In genomic region chr9:96938887-96939286, GRCm38 (mm10) we compare ENCODE assay signal across 18 mouse cellular contexts. TPM values are rescaled to one million over a fixed set of nuclear protein-coding genes. Genes with fewer than 3 reads are reported as not detected.
A peak's percentile ranks its signal among the peaks of the same experiment; 100 is the strongest.
DNase-seq lines count a peak whose midpoint lies in the region; ATAC-seq lines count a peak whose summit lies in the region.
"Had no signal": no experiment of that assay in that cellular context is flagged by ENCODE, and none has a peak within 500 bp of the region (broad histone marks: within the 10 kb centered on the region; RNA-seq: fewer than 3 reads in every experiment).

No protein-coding gene starts in this region.

- no peak overlapping the region for H3K27ac ChIP-seq in embryonic facial prominence, embryonic 12.5 days
- no peak overlapping the region for H3K27ac ChIP-seq in embryonic facial prominence, embryonic 10.5 days (replicated peaks)
- peak overlapping the region; percentile 85 for H3K27ac ChIP-seq in hindbrain, embryonic 13.5 days
- peak overlapping the region; percentile 16 for H3K27ac ChIP-seq in midbrain, embryonic 15.5 days
- H3K27ac ChIP-seq: liver, embryonic 13.5 days; stomach, postnatal 0 days had no signal

- ATAC-seq in embryonic facial prominence, embryonic 12.5 days (ENCODE audit: insufficient number of reproducible peaks, insufficient read depth, low FRiP score, low TSS enrichment) = peak; percentile 3; the same call in 1 of the 2 replicates
- peak; percentile 67 for ATAC-seq in hindbrain, embryonic 13.5 days (ENCODE audit: low FRiP score)
- ATAC-seq in midbrain, embryonic 15.5 days (replicated peaks) = no peak; the same call in 1 of the 2 replicates
- no peak for ATAC-seq in erythroblast, adult 5-6 weeks (replicated peaks; ENCODE audit: low FRiP score, poor library complexity, severe bottlenecking)
- ATAC-seq: CD4-positive, CD25-positive, alpha-beta regulatory T cell, adult 4 months had no signal

- H3K36me3 ChIP-seq in embryonic facial prominence, embryonic 12.5 days = no peaks in the 10 kb centered on the region; the same call in 1 of the 2 replicates
- H3K36me3 ChIP-seq in embryonic facial prominence, embryonic 10.5 days (replicated peaks) = peaks cover 58% of the 10 kb centered on the region
- H3K36me3 ChIP-seq in hindbrain, embryonic 13.5 days = peaks cover 29% of the 10 kb centered on the region
- H3K36me3 ChIP-seq in midbrain, embryonic 15.5 days (replicated peaks) = no peaks in the 10 kb centered on the region
- H3K36me3 ChIP-seq: G1E; liver, embryonic 13.5 days had no signal

- no peak overlapping the region for H3K4me2 ChIP-seq in embryonic facial prominence, embryonic 12.5 days (replicated peaks)
- no peak overlapping the region for H3K4me2 ChIP-seq in hindbrain, embryonic 13.5 days
- H3K4me2 ChIP-seq in midbrain, embryonic 15.5 days = no peak overlapping the region
- H3K4me2 ChIP-seq: liver, embryonic 13.5 days had no signal

- no peak overlapping the region for H3K9ac ChIP-seq in embryonic facial prominence, embryonic 12.5 days
- H3K9ac ChIP-seq in hindbrain, embryonic 13.5 days = no peak overlapping the region
- H3K9ac ChIP-seq in midbrain, embryonic 15.5 days = no peak overlapping the region; the same call in 1 of the 2 replicates
- H3K9ac ChIP-seq: liver, embryonic 13.5 days had no signal

- no peaks in the 10 kb centered on the region for H3K4me1 ChIP-seq in embryonic facial prominence, embryonic 12.5 days
- H3K4me1 ChIP-seq in embryonic facial prominence, embryonic 10.5 days = peaks cover 11% of the 10 kb centered on the region; the same call in 1 of the 2 replicates
- H3K4me1 ChIP-seq in hindbrain, embryonic 13.5 days (replicated peaks) = peaks cover 16% of the 10 kb centered on the region
- peaks cover 4% of the 10 kb centered on the region for H3K4me1 ChIP-seq in midbrain, embryonic 15.5 days
- H3K4me1 ChIP-seq: liver, embryonic 13.5 days had no signal

- no peak for DNase-seq in embryonic facial prominence, embryonic 10.5 days (ENCODE audit: low spot score)
- peak; percentile 45 for DNase-seq in MN1 (ENCODE audit: low spot score)
- no peak for DNase-seq in adrenal gland, postnatal 25 days
- no peak for DNase-seq in cerebellum, adult 8-10 months
- DNase-seq: cerebellum, postnatal 25 days; gastrocnemius, postnatal 10 days; kidney, adult 9 months; kidney, postnatal 4 days; liver, embryonic 13.5 days; right cerebral cortex, postnatal 14 days; thymus, postnatal 14 days had no signal

- WGBS in embryonic facial prominence, embryonic 12.5 days = 65% methylated on average over 5 of the region's 5 CpGs
- WGBS in embryonic facial prominence, embryonic 10.5 days = 72% methylated on average over 5 of the region's 5 CpGs
- 47% methylated on average over 5 of the region's 5 CpGs for WGBS in hindbrain, embryonic 13.5 days
- WGBS in midbrain, embryonic 15.5 days = 56% methylated on average over 5 of the region's 5 CpGs

- H3K4me3 ChIP-seq in embryonic facial prominence, embryonic 12.5 days = no peak overlapping the region
- H3K4me3 ChIP-seq in embryonic facial prominence, embryonic 10.5 days = no peak overlapping the region
- no peak overlapping the region for H3K4me3 ChIP-seq in hindbrain, embryonic 13.5 days
- H3K4me3 ChIP-seq in midbrain, embryonic 15.5 days = no peak overlapping the region
- H3K4me3 ChIP-seq: liver, embryonic 13.5 days had no signal

- H3K27me3 ChIP-seq in embryonic facial prominence, embryonic 12.5 days = no peaks in the 10 kb centered on the region
- 0 out of 2 replicates have a peak, but pooled peaks cover 6% of the 10 kb centered on the region for H3K27me3 ChIP-seq in embryonic facial prominence, embryonic 10.5 days (replicated peaks; ENCODE audit: low read depth, poor library complexity, severe bottlenecking)
- no peaks in the 10 kb centered on the region for H3K27me3 ChIP-seq in hindbrain, embryonic 13.5 days
- H3K27me3 ChIP-seq in midbrain, embryonic 15.5 days (replicated peaks) = no peaks in the 10 kb centered on the region

- no peaks in the 10 kb centered on the region for H3K9me3 ChIP-seq in embryonic facial prominence, embryonic 12.5 days
- H3K9me3 ChIP-seq in embryonic facial prominence, embryonic 10.5 days = peaks cover 5% of the 10 kb centered on the region; the same call in 1 of the 2 replicates
- no peaks in the 10 kb centered on the region for H3K9me3 ChIP-seq in hindbrain, embryonic 13.5 days
- no peaks in the 10 kb centered on the region for H3K9me3 ChIP-seq in midbrain, embryonic 15.5 days
- H3K9me3 ChIP-seq: liver, embryonic 13.5 days had no signal

RNA-seq across cellular contexts. Expression of gene Pxylp1, which starts 46.4 kb away (rescaled TPM):
- polyA plus RNA-seq in embryonic facial prominence, embryonic 12.5 days (2016; fragmentation: Nextera tagmentation; extraction: Ambion mirVana) = 25.4 and 25.6 TPM in 2 replicates
- polyA plus RNA-seq in embryonic facial prominence, embryonic 10.5 days (2016; fragmentation: Nextera tagmentation; extraction: Ambion mirVana) = 16.7 and 17.5 TPM in 2 replicates
- 55.7 and 57.4 TPM in 2 replicates for polyA plus RNA-seq in hindbrain, embryonic 13.5 days (2015; fragmentation: Nextera tagmentation; extraction: Ambion mirVana)
- 42.4 and 48.6 TPM in 2 replicates for polyA plus RNA-seq in midbrain, embryonic 15.5 days (2015; fragmentation: Nextera tagmentation; extraction: Ambion mirVana)
- 7.8 and 13.1 TPM in 2 replicates for total RNA-seq in adrenal gland, postnatal 25 days (2021)
- total RNA-seq in erythroblast, adult 5-6 weeks (2015; ENCODE audit: low replicate concordance) = 26.8 and 27.1 TPM in 2 replicates
- total RNA-seq in erythroblast, adult 5-6 weeks (2017; ENCODE audit: low replicate concordance) = 13.5 and 16.6 TPM in 2 replicates
- polyA plus RNA-seq: G1E had no signal

Comparison
In these comparisons a context has a peak if more than half of its experiments do, and no peak if none do; other contexts are left out.
1. ATAC-seq: peak in embryonic facial prominence, embryonic 12.5 days (single experiment) and hindbrain, embryonic 13.5 days (single experiment); none in midbrain, embryonic 15.5 days (single experiment) and erythroblast, adult 5-6 weeks (single experiment).
2. H3K27ac ChIP-seq: peak in hindbrain, embryonic 13.5 days (single experiment) and midbrain, embryonic 15.5 days (single experiment); none in embryonic facial prominence, embryonic 12.5 days (single experiment) and embryonic facial prominence, embryonic 10.5 days (single experiment).